Mouse (Mus musculus) WW6 (cell line): ENCODE measurements around the gene E330034G19Rik.
"Not testable (repeated sequence)": the region's sequence is repeated elsewhere in the genome, so short reads cannot be mapped to it uniquely, and the experiment has no call there.

ENCODE experiments used
- DNase-seq: peaks from one replicate; pipeline ENCODE4 v3.0.0-alpha.2; 2013; ENCODE audit warnings: low read depth, low spot score

Gene E330034G19Rik

GRCm38 (mm10) chr14:24347007-24347406 lies 54.0 kb downstream of the E330034G19Rik start:
- DNase-seq = not testable (repeated sequence)

GRCm38 (mm10) chr14:24358295-24358951 lies 65.4 kb downstream of the E330034G19Rik start:
- no peak for DNase-seq
